Mouse (Mus musculus): ENCODE data around the gene Fgf4. TPM values are rescaled to one million over a fixed set of nuclear protein-coding genes. Genes with fewer than 3 reads are reported as not detected.

Gene Fgf4
- polyA plus RNA-seq, 1 experiment from 2014 or later, result 0.15 TPM

DNA sequence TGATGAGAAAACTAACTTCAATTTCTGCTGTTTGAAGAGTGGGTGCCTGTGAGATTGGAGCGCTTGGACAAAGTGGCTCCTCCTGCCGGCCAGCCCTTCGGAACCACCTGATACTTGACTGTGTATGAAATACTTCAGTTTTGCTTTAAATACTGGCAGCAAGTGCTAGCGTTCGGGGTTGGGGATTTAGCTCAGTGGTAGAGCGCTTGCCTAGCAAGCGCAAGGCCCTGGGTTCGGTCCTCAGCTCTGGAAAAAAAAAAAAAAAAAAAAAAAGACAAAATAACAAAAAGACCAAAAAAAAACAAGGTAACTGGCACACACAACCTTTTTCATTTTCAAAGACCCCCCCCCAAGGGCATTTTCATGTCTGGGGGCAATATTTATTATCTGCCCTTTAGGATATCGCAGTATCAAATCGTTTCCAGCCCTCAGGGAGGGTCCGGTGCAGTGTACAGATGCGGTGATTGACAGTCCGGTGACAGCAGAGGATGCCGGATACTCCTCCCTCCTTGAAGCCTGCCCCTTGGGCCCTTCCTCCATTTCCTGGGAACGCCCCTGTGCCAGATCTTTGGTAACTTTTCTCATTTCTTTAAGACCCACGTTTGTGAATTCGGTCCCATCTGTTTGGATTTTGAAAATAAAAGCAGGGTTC is 67.3 kb downstream of the Fgf4 start:
- Histone ChIP-seq H3K36me3 (peaks cover 19% of the 10 kb centered on the region), H3K27ac (no peak overlapping the region), H3K4me3 (peak overlapping the region; percentile 91), H3K9me3 (no peaks in the 10 kb centered on the region), H3K27me3 (no peaks in the 10 kb centered on the region), H3K4me2 (replicated peaks) (peak overlapping the region; percentile 51), H3K4me1 (peaks cover 10% of the 10 kb centered on the region), H3K9ac (no peak overlapping the region)
- 5% methylated on average over 17 of the region's 17 CpGs for WGBS
- peak; percentile 86 for ATAC-seq (ENCODE audit: insufficient number of reproducible peaks, insufficient read depth, low FRiP score, low TSS enrichment)

Other genes starting within 250 kb of the Fgf4 start
- gene Ano1, start 95.4 kb upstream of the Fgf4 start, polyA plus RNA-seq (2016; fragmentation: Nextera tagmentation; extraction: Ambion mirVana), result 10.9 and 15.9 TPM in 2 replicates
- gene Fgf3, start 9.3 kb upstream of the Fgf4 start, polyA plus RNA-seq (2016; fragmentation: Nextera tagmentation; extraction: Ambion mirVana), result 0.58 and 1.1 TPM in 2 replicates
- 24.5 and 30.1 TPM in 2 replicates for gene Fgf15, start 49.2 kb downstream of the Fgf4 start, polyA plus RNA-seq (2016; fragmentation: Nextera tagmentation; extraction: Ambion mirVana)
- 25.2 and 25.5 TPM in 2 replicates for gene LTO1, start 67.7 kb downstream of the Fgf4 start, polyA plus RNA-seq (2016; fragmentation: Nextera tagmentation; extraction: Ambion mirVana)
- gene Ccnd1, start 92.6 kb downstream of the Fgf4 start, polyA plus RNA-seq (2016; fragmentation: Nextera tagmentation; extraction: Ambion mirVana), result 131 and 156 TPM in 2 replicates

All from embryonic facial prominence, embryonic 12.5 days (tissue).